Mouse (Mus musculus) kidney, postnatal 25 days (tissue): ENCODE measurements around the gene Snta1.

Experiments used
- DNase-seq, 2 experiments: peaks; one replicate each; pipeline ENCODE4 v3.0.0; 2021; ENCODE audit warnings: mixed read lengths in 2 of 2

Gene Snta1

GRCm38 (mm10) chr2:154407643-154408445, at the start of gene Snta1:
Gene Snta1, minus strand, starts transcription at chr2:154408099.
- DNase-seq = peak; percentile 93 to 97

GRCm38 (mm10) chr2:154456621-154457020, 48.7 kb upstream of the Snta1 start:
- no peak for DNase-seq

- DNase-seq = peak in 1 of 2 experiments; percentile 33
Observed at GRCm38 (mm10) chr2:154455776-154456175, 47.9 kb upstream of the Snta1 start.

- DNase-seq = peak in 1 of 2 experiments; percentile 46
Observed at GRCm38 (mm10) chr2:154454605-154455004, 46.7 kb upstream of the Snta1 start.

- DNase-seq = no peak
Observed at GRCm38 (mm10) chr2:154454099-154454498, 46.2 kb upstream of the Snta1 start.

- no peak for DNase-seq
Observed at GRCm38 (mm10) chr2:154452951-154453350, 45.1 kb upstream of the Snta1 start.

- no peak for DNase-seq
Observed at GRCm38 (mm10) chr2:154448633-154449032, 40.7 kb upstream of the Snta1 start.

GRCm38 (mm10) chr2:154447821-154448220, 39.9 kb upstream of the Snta1 start:
- no peak for DNase-seq

- no peak for DNase-seq
Observed at GRCm38 (mm10) chr2:154440453-154440852, 32.6 kb upstream of the Snta1 start.

- no peak for DNase-seq
Observed at GRCm38 (mm10) chr2:154437191-154437527, 29.3 kb upstream of the Snta1 start.

- peak; percentile 61 to 78 for DNase-seq
Observed at GRCm38 (mm10) chr2:154436458-154437190, 28.7 kb upstream of the Snta1 start, which contains the start of gene Cbfa2t2. Gene Cbfa2t2, plus strand, starts transcription at chr2:154436481.

- peak; percentile 97 to 100 for DNase-seq
Observed at GRCm38 (mm10) chr2:154436076-154436457, 28.2 kb upstream of the Snta1 start.

GRCm38 (mm10) chr2:154434690-154435089, 26.8 kb upstream of the Snta1 start:
- no peak for DNase-seq

- peak; percentile 77 to 81 for DNase-seq
Observed at GRCm38 (mm10) chr2:154433391-154433790, 25.5 kb upstream of the Snta1 start.

GRCm38 (mm10) chr2:154432696-154433095, 24.8 kb upstream of the Snta1 start:
- DNase-seq = no peak

GRCm38 (mm10) chr2:154430566-154430965, 22.7 kb upstream of the Snta1 start:
- no peak for DNase-seq

- DNase-seq = peak; percentile 81 to 89
Observed at GRCm38 (mm10) chr2:154427853-154428360, 20.0 kb upstream of the Snta1 start.

- no peak for DNase-seq
Observed at GRCm38 (mm10) chr2:154426905-154427852, 19.3 kb upstream of the Snta1 start.

GRCm38 (mm10) chr2:154426188-154426904, 18.4 kb upstream of the Snta1 start:
- no peak for DNase-seq

GRCm38 (mm10) chr2:154425522-154425921, 17.6 kb upstream of the Snta1 start:
- DNase-seq = no peak

- no peak for DNase-seq
Observed at GRCm38 (mm10) chr2:154423548-154423947, 15.6 kb upstream of the Snta1 start.

GRCm38 (mm10) chr2:154422181-154422580, 14.3 kb upstream of the Snta1 start:
- no peak for DNase-seq
